Mouse (Mus musculus): ENCODE results near the gene Zdhhc4. TPM values are rescaled to one million over a fixed set of nuclear protein-coding genes. Genes with fewer than 3 reads are reported as not detected.
A peak's percentile ranks its signal among the peaks of the same experiment; 100 is the strongest.

Gene Zdhhc4
- total RNA-seq, 2 experiments from 2014 or later: 41.8 to 49.9 TPM

DNA sequence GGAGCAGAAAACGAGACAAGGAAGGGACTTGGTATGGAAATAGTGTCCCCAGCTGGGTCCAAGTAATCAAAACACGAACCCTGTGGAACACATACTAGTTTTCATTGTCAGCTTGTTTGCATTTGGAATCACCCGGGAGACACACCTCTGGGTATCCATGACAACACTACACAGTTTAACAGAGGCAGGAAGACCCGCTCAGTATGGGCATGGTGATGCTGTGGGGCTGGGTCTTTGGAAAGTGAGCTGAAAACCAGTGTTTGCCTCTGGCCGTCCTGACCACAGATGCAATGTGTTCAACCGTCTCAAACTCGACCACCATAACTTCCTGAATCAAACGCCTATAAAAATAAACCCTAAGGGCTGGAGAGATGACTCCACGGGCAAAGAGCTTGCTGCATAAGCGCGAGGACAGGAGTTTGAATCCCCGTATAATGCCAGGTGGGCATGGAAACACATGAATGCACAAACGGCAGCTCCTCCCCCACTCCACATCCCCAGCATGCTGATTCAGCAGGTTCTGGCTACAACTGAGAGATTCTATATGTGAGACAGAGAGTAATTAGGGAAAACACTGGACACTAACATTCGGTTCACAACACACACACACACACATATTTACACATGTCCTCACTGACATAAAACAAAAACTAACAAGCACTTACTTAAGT lies 5.5 kb upstream of the Zdhhc4 start:
- DNase-seq (ENCODE audit: extremely low spot score in 1 of 2, low spot score in 1 of 2): no peak

DNA sequence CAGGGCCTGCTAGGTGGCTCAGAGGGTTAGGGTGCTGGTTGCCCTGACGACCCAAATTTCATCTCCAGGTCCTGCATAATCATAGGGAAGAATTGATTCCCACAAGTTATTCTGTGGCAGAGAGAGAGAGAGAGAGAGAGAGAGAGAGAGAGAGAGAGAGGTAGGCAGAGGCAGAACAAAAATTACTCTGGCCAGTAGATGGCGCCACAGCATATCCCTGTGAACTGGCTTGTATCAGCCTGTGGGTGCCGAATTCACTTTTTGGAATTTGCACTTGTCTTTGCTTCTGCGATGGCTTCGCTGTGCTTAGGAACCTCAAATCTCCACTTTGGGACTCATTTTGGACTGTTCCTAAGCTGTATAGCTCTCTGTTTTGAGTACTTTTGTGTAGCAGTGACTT lies 4.8 kb upstream of the Zdhhc4 start:
- DNase-seq (ENCODE audit: extremely low spot score in 1 of 2, low spot score in 1 of 2): peak; percentile 81 to 98

GRCm38 (mm10) chr5:143317288-143317610 lies 11.8 kb downstream of the Zdhhc4 start:
- DNase-seq (ENCODE audit: extremely low spot score in 1 of 2, low spot score in 1 of 2): no peak

GRCm38 (mm10) chr5:143316605-143317287 lies 12.3 kb downstream of the Zdhhc4 start:
- no peak for DNase-seq (ENCODE audit: extremely low spot score in 1 of 2, low spot score in 1 of 2)

GRCm38 (mm10) chr5:143315514-143315888 lies 13.6 kb downstream of the Zdhhc4 start:
- no peak for DNase-seq (ENCODE audit: extremely low spot score in 1 of 2, low spot score in 1 of 2)

DNA sequence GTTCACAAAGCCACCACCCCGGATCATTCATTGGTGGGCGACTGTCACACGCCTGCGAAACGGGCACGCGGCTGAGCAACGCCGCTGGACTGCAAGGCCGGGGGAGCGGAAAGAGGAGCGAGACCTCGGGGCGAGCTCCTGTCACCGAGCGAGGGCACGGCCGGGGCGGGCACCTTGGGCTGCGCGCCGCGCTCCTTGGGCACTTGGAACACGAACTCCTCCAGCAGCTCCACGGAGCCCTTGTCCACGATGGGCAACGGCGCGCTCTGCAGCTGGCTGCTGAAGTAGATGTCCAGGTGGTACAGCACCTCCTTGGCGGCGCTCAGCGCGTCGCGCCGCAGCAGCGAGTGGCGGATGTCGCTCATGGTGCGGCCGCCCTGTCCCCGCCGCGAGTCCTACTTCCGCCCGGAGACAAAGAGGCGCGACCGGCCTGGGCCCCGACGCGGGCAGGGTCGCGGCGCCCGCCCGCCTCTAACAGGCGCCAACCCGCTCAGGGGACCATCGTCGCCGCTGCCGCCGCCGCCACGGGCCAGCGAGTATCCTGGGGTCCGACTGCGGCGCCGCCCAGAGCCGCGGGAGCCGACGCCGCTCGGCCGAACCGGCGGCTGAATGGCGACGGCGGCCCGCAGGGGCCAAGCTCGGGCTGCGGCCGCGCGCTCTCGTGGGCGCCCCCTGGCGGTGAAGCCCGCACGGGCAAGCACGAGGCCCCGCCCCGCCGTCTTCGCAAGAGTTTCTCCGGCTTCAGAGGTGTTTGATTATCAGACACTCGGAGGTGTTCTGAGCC lies 14.1 kb downstream of the Zdhhc4 start, which contains the start of gene E130309D02Rik:
Gene E130309D02Rik, minus strand, starts transcription at position 631 of the 784 bp plus-strand sequence.
- peak; percentile 87 to 94 for DNase-seq (ENCODE audit: extremely low spot score in 1 of 2, low spot score in 1 of 2)

DNA sequence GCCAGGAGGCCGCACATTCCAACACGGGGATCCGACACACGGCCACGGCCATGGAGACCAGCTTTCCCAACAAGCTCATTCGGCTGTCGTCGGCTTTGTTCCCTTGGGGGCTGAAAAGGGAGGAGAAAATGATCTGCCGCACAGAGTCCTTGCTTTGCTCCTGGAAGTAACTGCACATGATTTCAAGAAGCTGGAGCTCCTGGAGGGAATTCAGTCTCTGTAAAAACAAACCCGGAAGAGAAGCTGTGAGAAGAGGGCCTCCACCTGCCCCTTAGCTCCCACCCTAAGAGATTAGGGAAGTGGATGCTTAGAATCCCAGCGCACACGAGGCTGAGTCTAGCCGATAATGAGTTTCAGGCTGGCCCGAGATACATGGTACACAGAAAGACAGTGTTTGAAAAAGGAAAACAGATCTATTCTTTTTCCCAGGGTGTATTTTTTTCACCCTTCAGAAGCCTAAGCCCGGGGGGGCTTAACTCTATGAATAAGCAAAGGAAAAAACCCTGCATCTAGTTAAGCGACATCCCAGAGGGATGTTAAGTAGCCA lies 14.8 kb downstream of the Zdhhc4 start:
- no peak for DNase-seq (ENCODE audit: extremely low spot score in 1 of 2, low spot score in 1 of 2)

- peak; percentile 65 to 88 for DNase-seq (ENCODE audit: extremely low spot score in 1 of 2, low spot score in 1 of 2)
These were observed 17.2 kb downstream of the Zdhhc4 start for GRCm38 (mm10) chr5:143311886-143312285.

DNA sequence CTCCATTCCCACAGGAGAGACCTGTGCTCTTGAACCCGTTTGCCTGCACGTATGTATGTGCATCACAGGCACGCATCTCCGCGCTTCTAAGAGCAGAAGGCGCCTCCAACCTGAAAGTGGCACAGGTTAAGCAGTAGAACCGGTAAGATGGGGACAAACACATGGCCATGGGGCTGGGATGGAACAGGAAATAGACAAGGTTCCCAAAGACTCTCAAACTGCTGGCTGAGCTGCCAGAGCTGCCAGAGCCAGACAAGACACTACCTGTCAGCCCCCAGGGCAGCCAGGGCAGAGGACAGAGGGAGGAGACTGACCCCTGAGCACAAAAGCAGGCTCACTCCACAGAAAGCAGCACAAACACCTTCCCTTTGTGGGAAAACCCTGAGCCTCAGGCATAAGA lies 19.1 kb downstream of the Zdhhc4 start:
- DNase-seq (ENCODE audit: extremely low spot score in 1 of 2, low spot score in 1 of 2): no peak

DNA sequence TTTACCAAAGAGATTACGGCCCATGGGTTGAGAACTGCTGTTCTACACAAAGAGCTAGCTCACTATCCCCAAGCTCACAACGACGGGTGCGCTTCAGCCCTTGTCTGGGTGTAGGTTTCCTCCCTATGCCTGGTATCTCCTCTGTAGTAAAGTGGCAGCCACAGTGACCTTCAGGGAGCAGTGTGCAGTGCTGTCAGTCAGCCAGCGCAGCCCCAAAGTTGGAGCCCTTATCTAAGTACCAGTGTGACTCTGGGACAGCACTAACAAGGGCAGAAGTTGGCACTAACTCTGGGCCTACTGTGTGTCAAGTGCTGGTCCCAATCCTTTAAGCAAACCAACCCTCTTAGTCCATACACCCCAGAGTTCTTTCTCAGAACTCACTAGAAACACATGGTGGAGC lies 20.2 kb downstream of the Zdhhc4 start:
- no peak for DNase-seq (ENCODE audit: extremely low spot score in 1 of 2, low spot score in 1 of 2)

DNA sequence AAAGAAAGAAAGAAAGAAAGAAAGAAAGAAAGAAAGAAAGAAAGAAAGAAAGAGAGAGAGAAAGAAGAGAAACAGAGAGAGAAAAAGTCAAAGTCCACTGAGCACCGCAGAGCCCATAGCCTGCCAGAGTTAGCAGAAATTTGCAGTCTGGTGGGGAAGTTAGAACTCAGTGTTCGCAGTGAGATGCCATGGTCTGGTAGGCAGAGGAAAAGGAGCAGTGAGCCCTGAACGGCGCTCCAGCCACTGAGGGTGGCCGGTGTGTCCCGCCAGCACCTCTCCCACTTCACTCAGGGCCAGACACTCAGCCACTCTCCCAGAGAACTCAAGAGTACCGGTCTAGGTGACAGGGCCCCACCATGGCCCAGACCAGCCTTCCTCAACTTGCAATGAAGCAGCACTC lies 24.8 kb downstream of the Zdhhc4 start:
- DNase-seq (ENCODE audit: extremely low spot score in 1 of 2, low spot score in 1 of 2): no peak

- peak in 1 of 2 experiments; percentile 46 for DNase-seq (ENCODE audit: extremely low spot score in 1 of 2, low spot score in 1 of 2)
These were observed 27.8 kb downstream of the Zdhhc4 start for GRCm38 (mm10) chr5:143301296-143301695.

GRCm38 (mm10) chr5:143299686-143300085 lies 29.4 kb downstream of the Zdhhc4 start:
- peak; percentile 51 to 74 for DNase-seq (ENCODE audit: extremely low spot score in 1 of 2, low spot score in 1 of 2)

DNA sequence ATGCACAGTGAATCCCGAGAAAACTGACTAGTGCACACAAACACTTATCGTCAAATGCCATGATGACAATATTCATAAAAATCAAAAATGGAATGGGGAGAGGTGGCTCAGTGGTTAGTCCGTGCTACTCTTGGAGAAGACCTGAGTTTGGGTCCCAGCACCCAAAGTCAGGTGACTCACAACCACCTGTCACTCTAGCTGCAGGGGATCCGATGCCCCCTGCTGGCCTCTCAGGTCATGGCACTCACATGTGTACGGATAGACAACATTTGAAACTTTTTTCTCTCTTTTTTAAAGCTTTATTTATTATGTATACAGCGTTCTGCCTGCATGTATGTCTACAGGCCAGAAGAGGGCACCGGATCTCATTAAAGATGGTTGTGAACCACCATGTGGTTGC lies 30.7 kb downstream of the Zdhhc4 start:
- no peak for DNase-seq (ENCODE audit: extremely low spot score in 1 of 2, low spot score in 1 of 2)

DNA sequence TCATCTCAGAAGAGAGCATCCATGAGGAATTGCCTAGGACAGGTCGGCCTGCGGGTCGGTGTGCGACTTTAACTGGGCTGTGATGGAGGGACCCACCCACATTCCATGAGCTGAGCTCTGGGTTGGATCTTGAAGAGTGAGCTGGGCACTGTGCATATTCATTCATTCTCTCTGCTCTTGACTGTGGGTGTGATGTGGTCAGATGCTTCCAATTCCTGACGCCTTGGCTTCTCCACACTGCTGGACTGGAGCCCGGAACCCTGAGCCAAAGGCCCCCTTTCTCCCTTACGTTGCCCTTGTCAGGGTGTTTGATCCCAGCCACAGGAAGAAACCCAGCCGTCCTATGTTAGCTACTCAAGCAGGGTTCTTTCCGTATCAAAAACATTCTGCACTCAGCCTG lies 31.1 kb downstream of the Zdhhc4 start:
- DNase-seq (ENCODE audit: extremely low spot score in 1 of 2, low spot score in 1 of 2): no peak

GRCm38 (mm10) chr5:143295330-143295729 lies 33.7 kb downstream of the Zdhhc4 start:
- DNase-seq (ENCODE audit: extremely low spot score in 1 of 2, low spot score in 1 of 2): no peak

DNA sequence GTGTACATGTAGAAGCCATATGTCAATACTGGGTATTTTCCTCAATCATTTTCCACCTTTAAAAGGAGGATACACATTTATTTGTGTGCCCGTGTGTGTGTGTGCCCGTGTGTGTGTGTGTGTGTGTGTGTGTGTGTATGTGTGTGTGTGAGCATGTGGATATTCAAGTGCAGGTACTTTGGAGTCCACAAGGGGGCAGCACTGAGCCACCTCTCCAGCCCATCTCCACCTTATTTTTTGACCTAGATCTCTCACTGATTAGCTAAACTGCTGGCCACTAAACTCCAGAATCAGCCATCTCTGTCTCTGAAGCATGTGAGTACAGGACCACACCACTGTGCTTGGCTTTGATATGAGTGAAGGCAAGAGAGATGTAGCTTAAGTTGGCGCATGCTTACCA lies 34.2 kb downstream of the Zdhhc4 start:
- DNase-seq (ENCODE audit: extremely low spot score in 1 of 2, low spot score in 1 of 2): no peak

GRCm38 (mm10) chr5:143293404-143293803 lies 35.7 kb downstream of the Zdhhc4 start, which contains the start of gene Zfp853:
Zfp853 (minus strand) TSS chr5:143293623.
- no peak for DNase-seq (ENCODE audit: extremely low spot score in 1 of 2, low spot score in 1 of 2)

- no peak for DNase-seq (ENCODE audit: extremely low spot score in 1 of 2, low spot score in 1 of 2)
These were observed 36.2 kb downstream of the Zdhhc4 start for GRCm38 (mm10) chr5:143292879-143293278.

DNA sequence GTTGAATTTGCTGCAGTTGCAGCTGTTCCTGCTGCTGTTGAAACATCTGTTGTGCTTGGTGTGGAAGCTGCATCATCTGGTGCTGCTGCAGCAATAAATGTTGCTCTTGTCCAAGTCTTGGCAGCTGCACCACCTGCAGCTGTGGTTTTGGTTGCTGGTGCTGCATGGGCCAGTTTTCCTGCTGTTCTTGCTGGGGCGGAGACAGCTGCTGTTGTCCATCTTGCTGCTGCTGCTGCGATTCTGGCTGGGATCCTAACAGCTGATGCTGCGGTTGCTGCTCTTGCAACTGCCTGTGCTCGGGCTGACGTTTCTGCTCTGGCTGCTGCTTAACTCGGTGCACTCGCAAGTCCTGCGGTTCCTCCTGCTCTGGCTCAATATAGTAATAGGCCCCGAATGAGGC lies 39.8 kb downstream of the Zdhhc4 start:
- DNase-seq (ENCODE audit: extremely low spot score in 1 of 2, low spot score in 1 of 2): no peak

- no peak for DNase-seq (ENCODE audit: extremely low spot score in 1 of 2, low spot score in 1 of 2)
These were observed 40.6 kb downstream of the Zdhhc4 start for GRCm38 (mm10) chr5:143288378-143288911.

Measured in layer of hippocampus, postnatal 25 days (tissue).